Mouse (Mus musculus): ENCODE results near the gene Ice1.

Ice1 gene

DNA sequence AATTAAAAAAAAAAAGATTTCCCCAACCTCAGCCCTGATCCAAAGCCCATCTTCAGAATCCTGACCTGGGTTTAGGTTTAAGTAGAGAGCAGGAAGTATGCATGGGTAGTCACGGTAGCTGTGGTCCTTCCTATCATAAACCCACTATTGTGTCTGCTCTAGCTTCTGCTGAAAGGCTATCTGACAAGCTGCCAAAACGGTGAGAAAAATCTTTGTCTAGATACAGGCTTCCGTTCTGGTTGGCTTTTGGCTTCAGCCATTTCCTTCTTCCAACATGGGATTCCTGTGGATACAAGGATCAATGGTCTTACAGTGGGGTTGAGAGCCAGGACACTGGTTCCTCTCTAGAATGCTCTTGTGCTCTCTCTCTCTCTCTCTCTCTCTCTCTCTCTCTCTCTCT, 2.2 kb upstream of the Ice1 start:
- no peak for DNase-seq (ENCODE audit: low read depth, low spot score)

GRCm38 (mm10) chr13:70637662-70638291, 343 bp upstream of the Ice1 start:
- DNase-seq (ENCODE audit: low read depth, low spot score) = peak; percentile 83

DNA sequence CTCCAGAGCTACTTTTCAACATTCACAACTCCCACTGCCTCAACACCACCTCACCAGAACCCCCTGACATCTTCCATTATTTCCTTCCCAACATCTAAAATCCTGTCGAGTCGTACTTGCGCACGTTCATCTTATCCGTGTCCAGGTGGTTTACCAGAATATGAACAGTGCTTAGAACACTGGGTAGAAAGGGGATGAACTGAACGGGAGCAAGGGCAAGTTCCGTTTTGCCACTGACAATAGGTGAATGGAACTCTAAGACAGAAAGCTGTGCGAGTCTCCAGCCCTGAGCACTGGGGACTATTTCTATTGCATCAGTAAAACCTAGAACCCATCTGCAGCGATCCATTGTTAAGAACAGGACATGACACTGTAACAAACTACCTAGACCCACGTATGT, 728 bp downstream of the Ice1 start:
- DNase-seq (ENCODE audit: low read depth, low spot score) = no peak

DNA sequence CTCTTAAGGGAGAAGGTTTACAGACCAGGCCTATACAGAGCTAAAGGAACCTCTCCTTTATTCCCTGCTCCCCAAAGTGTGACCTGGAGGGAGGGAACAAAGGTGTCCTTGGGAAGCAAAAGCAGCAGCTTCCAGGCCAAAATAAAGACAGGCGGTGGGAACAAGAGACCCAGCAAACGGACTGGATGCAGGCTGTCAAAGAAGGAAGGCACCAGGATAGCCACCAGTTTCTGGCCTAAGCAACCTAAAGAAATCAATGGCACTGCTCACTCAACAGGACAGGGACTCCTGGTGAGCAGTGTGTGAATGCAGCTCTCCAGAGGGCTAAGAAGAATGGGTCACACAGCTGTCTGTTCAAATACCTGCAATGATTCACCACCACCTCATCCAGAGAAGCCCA, 1.8 kb downstream of the Ice1 start:
- no peak for DNase-seq (ENCODE audit: low read depth, low spot score)

DNA sequence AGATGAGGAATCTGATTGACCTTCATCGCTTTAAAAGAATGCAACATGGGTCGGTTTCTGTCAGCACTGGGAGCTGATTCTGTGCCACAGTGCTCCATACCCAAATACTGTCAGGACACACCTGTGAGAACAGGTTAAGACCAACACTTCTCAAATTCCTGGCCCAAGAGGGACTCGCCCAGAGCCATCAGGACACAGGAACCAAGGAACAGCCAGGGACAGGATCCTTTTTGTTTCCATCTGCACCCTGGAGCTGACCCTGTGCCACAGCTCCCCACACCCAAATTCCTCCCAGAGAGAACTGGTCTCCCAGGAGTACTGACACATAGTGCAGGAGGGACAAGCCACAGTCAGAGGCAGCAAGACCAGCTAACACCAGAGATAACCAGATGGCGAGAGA, 11.0 kb downstream of the Ice1 start:
- no peak for DNase-seq (ENCODE audit: low read depth, low spot score)

DNA sequence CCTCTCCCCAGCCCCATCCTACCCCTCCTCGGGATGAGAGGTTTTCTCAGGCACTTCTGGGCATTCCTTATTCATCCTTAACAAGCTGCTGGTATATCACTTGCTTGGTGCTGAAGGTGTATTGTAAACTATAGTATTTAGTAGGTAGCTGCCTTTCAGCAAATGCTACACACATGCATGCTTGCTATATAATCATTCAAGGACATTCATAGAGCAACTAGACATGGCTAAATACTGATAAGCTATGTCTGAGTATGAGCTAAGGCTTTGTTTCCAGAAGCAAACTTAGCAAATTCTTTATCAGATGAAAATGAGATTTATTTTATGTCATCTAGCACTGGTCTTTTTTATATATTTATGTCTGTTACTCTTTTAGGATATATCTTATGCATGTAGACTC, 11.8 kb downstream of the Ice1 start:
- DNase-seq (ENCODE audit: low read depth, low spot score) = no peak

GRCm38 (mm10) chr13:70624445-70624844, 13.0 kb downstream of the Ice1 start:
- DNase-seq (ENCODE audit: low read depth, low spot score) = no peak

DNA sequence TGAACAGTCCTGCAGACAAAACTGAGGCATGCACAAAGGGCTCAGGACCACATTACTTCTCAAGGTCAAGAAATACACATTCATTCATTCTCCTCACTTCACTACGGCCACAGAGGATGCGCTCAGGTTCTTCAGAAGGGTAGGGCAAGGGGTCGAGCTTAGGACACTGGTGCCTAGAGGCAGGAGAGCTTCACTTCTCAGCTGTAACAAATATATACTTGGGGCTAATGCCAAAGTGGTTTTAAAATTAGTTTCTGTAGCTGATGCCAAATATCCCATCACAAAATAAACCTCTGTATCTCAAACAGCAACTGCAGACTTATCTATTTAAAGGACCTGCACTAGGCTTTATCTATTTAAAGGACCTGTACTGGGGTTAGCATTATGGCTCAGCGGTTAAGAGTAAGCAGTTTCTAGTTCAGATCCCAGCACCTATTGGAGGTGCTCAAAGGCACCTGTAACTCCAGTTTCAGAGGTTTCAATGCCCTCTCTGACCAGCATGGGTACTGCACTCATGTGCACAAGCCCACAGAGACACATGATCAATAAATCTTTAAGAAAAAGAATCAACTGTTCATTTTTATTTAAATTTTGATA, 14.9 kb downstream of the Ice1 start:
- no peak for DNase-seq (ENCODE audit: low read depth, low spot score)

- DNase-seq (ENCODE audit: low read depth, low spot score) = no peak
These were observed 15.9 kb downstream of the Ice1 start for GRCm38 (mm10) chr13:70621509-70621908.

GRCm38 (mm10) chr13:70612837-70613236, 24.6 kb downstream of the Ice1 start:
- no peak for DNase-seq (ENCODE audit: low read depth, low spot score)

GRCm38 (mm10) chr13:70610431-70611420, 26.7 kb downstream of the Ice1 start:
- DNase-seq (ENCODE audit: low read depth, low spot score) = peak; percentile 33

DNA sequence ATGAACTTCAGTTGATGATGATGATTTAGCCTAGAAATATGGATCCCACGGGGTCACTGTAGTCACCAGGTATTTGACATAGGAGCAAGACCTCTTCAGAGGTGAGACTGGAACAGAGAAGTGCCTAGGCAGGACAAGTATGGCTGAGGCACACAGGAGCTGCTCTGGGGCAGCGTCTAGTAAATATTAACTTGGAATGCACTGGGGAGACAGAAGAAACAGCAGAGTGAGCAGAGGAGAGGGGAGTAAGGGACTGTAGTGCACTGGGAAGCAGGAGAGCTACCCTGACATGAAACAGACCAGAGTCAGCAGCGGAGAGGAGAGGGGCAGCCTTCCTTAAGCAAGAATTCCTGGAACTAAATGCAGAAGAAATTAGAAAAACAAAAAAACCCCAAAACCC, 27.8 kb downstream of the Ice1 start:
- DNase-seq (ENCODE audit: low read depth, low spot score) = no peak

DNA sequence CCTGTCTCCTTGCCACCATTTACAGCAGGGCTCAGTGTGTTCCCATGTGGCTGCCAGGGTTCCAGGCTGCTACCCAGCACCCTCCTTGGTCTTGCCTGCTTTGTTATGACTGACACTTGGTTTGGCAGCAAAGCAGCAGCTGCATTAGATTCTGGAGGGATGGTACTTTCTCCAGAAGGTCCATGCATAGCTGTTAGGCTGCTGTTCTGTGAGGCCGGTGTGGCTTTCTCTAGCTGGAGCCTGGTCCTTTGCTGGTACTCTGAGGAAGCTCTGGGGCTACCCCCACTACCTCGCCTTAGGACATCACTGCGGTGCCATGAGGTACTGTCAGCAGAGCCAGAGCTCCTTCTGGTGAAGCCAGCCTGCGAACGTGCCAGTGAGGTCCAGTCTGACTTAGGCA, 32.1 kb downstream of the Ice1 start:
- DNase-seq (ENCODE audit: low read depth, low spot score) = no peak

- no peak for DNase-seq (ENCODE audit: low read depth, low spot score)
These were observed 32.7 kb downstream of the Ice1 start for GRCm38 (mm10) chr13:70604723-70605122.

DNA sequence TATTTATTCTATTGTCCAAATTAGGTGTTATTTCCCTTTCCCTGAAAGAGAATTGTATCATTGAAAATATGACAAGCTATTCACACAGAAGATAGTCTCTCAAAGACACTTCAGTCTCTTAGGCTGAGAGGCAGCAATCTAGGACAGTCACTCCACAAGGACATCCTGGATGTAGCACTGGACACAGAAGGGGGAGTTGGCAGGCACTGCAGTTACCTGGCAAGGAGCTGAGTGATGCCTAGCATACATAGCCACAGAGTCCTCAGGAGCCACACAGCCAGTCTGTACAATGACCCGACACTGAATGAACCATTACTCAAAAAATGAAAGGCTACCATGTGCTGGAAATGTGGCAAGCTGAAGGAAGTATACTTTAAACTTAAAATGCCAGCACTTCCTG, 35.9 kb downstream of the Ice1 start:
- DNase-seq (ENCODE audit: low read depth, low spot score) = no peak

GRCm38 (mm10) chr13:70599964-70600619, 37.3 kb downstream of the Ice1 start:
- DNase-seq (ENCODE audit: low read depth, low spot score) = no peak

- no peak for DNase-seq (ENCODE audit: low read depth, low spot score)
These were observed 38.5 kb downstream of the Ice1 start for GRCm38 (mm10) chr13:70598941-70599340.

DNA sequence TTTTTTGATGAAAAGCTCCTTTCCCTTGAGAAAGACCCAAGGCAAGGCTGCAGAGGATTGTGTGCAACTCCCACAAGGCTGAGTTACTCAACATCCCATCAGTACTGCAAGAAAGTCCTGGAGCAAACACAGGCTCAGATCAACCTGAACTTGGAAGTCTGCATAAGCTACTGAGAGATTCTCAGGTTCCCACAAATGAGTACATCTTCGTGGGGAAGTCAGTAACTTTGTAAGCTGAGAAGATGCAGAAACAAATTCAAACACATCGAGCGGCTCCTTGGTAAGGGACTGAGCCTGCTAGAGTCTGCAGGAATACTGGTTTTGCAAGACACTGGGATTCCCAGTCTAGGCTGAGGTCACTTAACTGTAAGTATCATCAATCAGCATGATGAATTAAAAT, 40.5 kb downstream of the Ice1 start:
- DNase-seq (ENCODE audit: low read depth, low spot score) = no peak

- DNase-seq (ENCODE audit: low read depth, low spot score) = no peak
These were observed 47.1 kb downstream of the Ice1 start for GRCm38 (mm10) chr13:70590248-70590762.

DNA sequence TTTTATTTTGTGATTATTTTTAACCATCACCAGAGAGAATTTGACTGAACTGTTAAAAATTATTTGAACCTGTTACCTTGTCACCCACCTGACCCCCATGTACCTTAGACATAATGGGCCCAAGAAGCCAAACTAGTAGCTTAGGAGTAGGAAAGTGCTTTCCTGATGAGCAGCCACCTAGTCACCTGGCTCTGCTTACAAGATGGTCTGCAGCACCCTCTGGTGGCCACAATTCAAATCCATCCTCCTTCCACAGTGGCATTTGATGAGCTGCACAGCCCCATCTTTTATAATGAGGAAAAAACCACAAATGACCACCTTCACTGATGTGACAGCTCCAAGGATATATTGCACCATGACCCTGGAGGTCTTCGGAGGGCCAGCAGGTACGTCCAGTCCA, 50.5 kb downstream of the Ice1 start:
- no peak for DNase-seq (ENCODE audit: low read depth, low spot score)

DNA sequence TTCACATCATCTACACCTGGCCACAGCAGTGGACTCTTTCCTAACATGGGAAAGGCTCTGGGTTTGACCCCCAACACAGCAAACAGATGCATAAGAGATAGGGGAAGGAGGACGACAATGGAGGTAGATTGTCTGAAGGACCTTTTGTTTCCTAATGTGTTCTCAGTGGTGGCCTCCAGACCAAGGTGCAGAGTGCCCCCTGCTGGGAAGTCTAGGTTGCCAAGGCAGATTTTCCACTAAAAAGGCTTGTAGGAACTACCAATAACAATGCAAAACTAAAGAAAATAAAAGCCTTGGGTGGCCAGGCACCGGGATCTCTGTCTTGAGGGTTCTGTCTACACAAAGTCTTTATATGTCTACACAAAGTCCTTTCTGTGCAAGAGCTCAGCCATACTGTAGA, 54.9 kb downstream of the Ice1 start:
- peak; percentile 22 for DNase-seq (ENCODE audit: low read depth, low spot score)

DNA sequence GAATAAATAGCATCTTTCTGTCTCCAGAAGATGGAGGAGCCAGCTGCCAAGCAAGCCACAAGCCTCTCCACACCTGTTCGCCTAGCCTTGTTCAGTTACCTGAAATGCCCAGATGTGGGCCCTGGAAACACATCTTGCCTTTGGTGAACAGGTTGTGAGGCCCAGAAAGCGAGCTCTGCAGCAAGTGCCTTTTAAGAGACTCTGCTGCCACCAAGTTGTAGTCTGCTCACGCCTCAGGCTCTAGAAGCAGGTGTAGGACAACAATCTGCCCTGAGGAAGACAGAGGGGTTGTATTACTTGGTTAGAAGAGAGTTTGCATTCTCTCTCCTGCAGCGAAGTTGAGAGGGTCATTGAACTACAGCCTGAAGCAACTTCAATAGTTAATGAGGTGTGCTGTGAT, 55.9 kb downstream of the Ice1 start:
- DNase-seq (ENCODE audit: low read depth, low spot score) = no peak
